Mouse (Mus musculus) liver, embryonic 14.5 days (tissue): ENCODE measurements at regions not wholly inside any gene's neighbourhood (a gene's known extent, or its start where the extent isn't known, plus 50 kb on each side); places are given as distances from the start of the nearest gene placed in this dataset.

Experiments
- ATAC-seq: fragments of 200-750 bp; cut with Nextera tagmentation; 2 replicates; pipeline ENCODE4 v1.8.0; 2017; ENCODE audit warnings: moderate number of reproducible peaks, mild to moderate bottlenecking, moderate library complexity; ENCODE audit not compliant: insufficient read depth
- DNase-seq, 3 experiments: peaks; one replicate each; pipeline ENCODE4 v3.0.0-alpha.2; 2012 to 2013; ENCODE audit warnings: low read depth in 3 of 3, low spot score in 3 of 3
- H3K27ac ChIP-seq: fragments of 300-500 bp; sonication (generic); 2 replicates; pipeline ENCODE4 v1.5.1; 2014; ENCODE audit warnings: moderate library complexity, mild to moderate bottlenecking, control low read depth, inconsistent platforms
- H3K27me3 ChIP-seq: fragments of 300-500 bp; sonication (generic); 2 replicates; pipeline ENCODE4 v1.6.1; 2014; ENCODE audit warnings: mild to moderate bottlenecking, low read length, moderate library complexity; ENCODE audit not compliant: control insufficient read depth, insufficient read depth
- H3K36me3 ChIP-seq: fragments of 300-500 bp; sonication (generic); replicated peaks from 2 replicates; pipeline ENCODE4 v1.6.1; 2014; ENCODE audit warnings: low read depth; ENCODE audit not compliant: control insufficient read depth, insufficient read depth
- H3K4me1 ChIP-seq, 2 experiments: fragments of 200-500 bp in 1 of 2; fragments of 300-500 bp in 1 of 2; sonication (generic) in 1 of 2; replicated peaks; 2 replicates each; pipeline ENCODE4 v1.6.1; 2012 to 2014; ENCODE audit warnings: antibody characterized with exemption in 1 of 2, inconsistent platforms in 1 of 2, low read length in 1 of 2; ENCODE audit not compliant: control insufficient read depth in 2 of 2, insufficient read depth in 2 of 2
- H3K4me2 ChIP-seq: fragments of 300-500 bp; sonication (generic); 2 replicates; pipeline ENCODE4 v1.6.1; 2014; ENCODE audit warnings: low read depth, mild to moderate bottlenecking, control low read depth, moderate library complexity
- H3K4me3 ChIP-seq, 2 experiments: fragments of 200-500 bp in 1 of 2; fragments of 300-500 bp in 1 of 2; sonication (generic) in 1 of 2; 2 replicates each; pipeline ENCODE4 v1.5.1; 2012 to 2014; ENCODE audit warnings: low read depth in 2 of 2, low read length in 2 of 2, mild to moderate bottlenecking in 2 of 2, control low read depth in 1 of 2, inconsistent platforms in 1 of 2, moderate library complexity in 1 of 2; ENCODE audit not compliant: insufficient read depth in 1 of 2
- H3K9ac ChIP-seq: fragments of 300-500 bp; sonication (generic); replicated peaks from 2 replicates; pipeline ENCODE4 v1.6.1; 2014; ENCODE audit warnings: mild to moderate bottlenecking, control low read depth, moderate library complexity
- H3K9me3 ChIP-seq: fragments of 300-500 bp; sonication (generic); 2 replicates; pipeline ENCODE4 v1.6.1; 2016; ENCODE audit warnings: low read length, mixed read lengths; ENCODE audit not compliant: control insufficient read depth
- CTCF ChIP-seq: IDR thresholded peaks from 2 replicates; pipeline ENCODE4 v1.5.1; 2016; ENCODE audit warnings: antibody characterized with exemption, low read depth, control low read depth
- EP300 ChIP-seq: IDR thresholded peaks from 2 replicates; pipeline ENCODE4 v1.6.1; 2016; ENCODE audit warnings: antibody characterized with exemption, low read depth
- WGBS: fragments of 180-500 bp; shearing (Covaris S2); extraction: QIAGEN DNeasy Blood & Tissue Kit; methylation state at CpG from one replicate; pipeline ENCODE4 v1.1.7; 2014; ENCODE audit not compliant: insufficient replicate concordance; 5-methylcytosine and 5-hydroxymethylcytosine counted together

DNA sequence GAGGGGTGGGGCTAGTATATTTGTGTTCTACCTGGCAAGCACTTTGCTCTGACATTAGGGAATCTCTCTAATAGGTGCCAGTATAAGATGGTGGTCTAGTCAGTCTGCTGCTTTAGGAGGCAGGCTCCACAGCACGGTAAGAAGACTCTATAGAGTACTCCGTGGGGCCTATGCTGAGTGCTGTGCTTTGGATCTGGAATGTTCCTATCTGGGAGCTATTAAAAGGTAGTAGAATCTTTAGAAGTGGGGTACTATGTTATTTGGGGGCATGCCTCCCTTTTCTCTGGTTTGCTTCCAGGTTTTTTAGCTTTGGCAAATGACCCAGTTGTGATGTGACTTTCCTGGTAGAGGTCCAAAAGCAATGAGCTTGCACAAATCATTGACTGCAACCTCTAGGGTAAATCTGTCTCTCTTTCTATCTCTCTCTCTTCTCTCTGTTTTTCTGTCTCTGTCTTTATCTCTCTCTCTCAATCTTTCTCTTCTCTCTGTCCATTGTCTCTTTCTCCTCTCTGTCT lies 208.6 kb upstream of the Camk1g start:
- ATAC-seq, result no peak
- Histone ChIP-seq H3K4me1 (no peaks in the 10 kb centered on the region; a peak in 1 of 4 replicates), H3K36me3 (no peaks in the 10 kb centered on the region), H3K9ac (no peak overlapping the region), H3K4me3 (no peak overlapping the region), H3K4me2 (no peak overlapping the region), H3K27me3 (no peaks in the 10 kb centered on the region), H3K27ac (no peak overlapping the region), H3K9me3 (no peaks in the 10 kb centered on the region)
- no peak for DNase-seq
- 58% methylated on average over 2 of the region's 2 CpGs for WGBS
- no peak for TF ChIP-seq EP300
- no peak for TF ChIP-seq CTCF

DNA sequence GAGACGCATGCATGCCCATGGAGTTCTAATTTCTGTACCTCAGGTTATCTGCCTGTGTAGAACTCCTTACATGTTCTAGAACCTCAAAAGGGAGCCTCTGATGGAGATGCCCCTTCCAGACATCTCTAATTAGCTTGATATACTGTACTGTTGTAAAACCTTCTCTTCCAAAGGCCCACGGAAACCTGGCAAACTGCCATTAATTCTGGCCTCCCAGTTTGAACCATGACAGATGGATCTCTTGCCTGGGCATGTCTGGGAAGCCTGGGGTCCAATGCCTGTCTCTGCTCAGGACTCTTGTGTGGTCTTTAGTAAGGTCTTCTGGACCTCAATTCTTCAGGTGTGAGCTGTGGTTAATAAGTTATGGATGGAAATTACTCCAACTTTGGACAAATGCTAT lies 207.7 kb upstream of the Camk1g start:
- Histone ChIP-seq H3K4me2 (no peak overlapping the region), H3K27ac (no peak overlapping the region), H3K4me3 (no peak overlapping the region), H3K9ac (no peak overlapping the region), H3K9me3 (no peaks in the 10 kb centered on the region), H3K4me1 (no peaks in the 10 kb centered on the region; a peak in 1 of 4 replicates), H3K36me3 (no peaks in the 10 kb centered on the region), H3K27me3 (no peaks in the 10 kb centered on the region)
- ATAC-seq, result no peak
- TF ChIP-seq EP300 (no peak), CTCF (no peak)
- 58% methylated on average over 2 of the region's 2 CpGs for WGBS
- no peak for DNase-seq

GRCm38 (mm10) chr1:193575986-193576713 lies 206.1 kb upstream of the Camk1g start:
- Histone ChIP-seq H3K27ac (no peak overlapping the region), H3K9ac (no peak overlapping the region)
- WGBS, result 9% methylated on average over 12 of the region's 12 CpGs

GRCm38 (mm10) chr1:193572827-193573226 lies 202.7 kb upstream of the Camk1g start:
- no peaks in the 10 kb centered on the region for H3K9me3 ChIP-seq
- H3K4me1 ChIP-seq, result peaks cover 0 to 3% of the 10 kb centered on the region in 2 experiments; a peak in 2 of 4 replicates
- DNase-seq (no peak), ATAC-seq (no peak)
- H3K27me3 ChIP-seq, result no peaks in the 10 kb centered on the region
- TF ChIP-seq EP300 (no peak), CTCF (no peak)
- H3K4me2 ChIP-seq, result no peak overlapping the region
- WGBS, result 37% methylated on average over 2 of the region's 2 CpGs
- H3K36me3 ChIP-seq, result no peaks in the 10 kb centered on the region
- H3K27ac ChIP-seq, result no peak overlapping the region
- H3K9ac ChIP-seq, result no peak overlapping the region
- H3K4me3 ChIP-seq, result no peak overlapping the region

More at GRCm38 (mm10) chr1:193575986-193576713, 206.1 kb upstream of the Camk1g start:
- peak; percentile 29 for ATAC-seq
- Histone ChIP-seq H3K4me1 (no peaks in the 10 kb centered on the region; a peak in 1 of 4 replicates), H3K27me3 (no peaks in the 10 kb centered on the region), H3K36me3 (no peaks in the 10 kb centered on the region), H3K9me3 (no peaks in the 10 kb centered on the region), H3K4me2 (no peak overlapping the region), H3K4me3 (no peak overlapping the region)
- DNase-seq, result peak in 2 of 3 experiments; percentile 22 to 37
- TF ChIP-seq CTCF, result peak; percentile 78
- no peak for TF ChIP-seq EP300

GRCm38 (mm10) chr1:193572411-193572810 lies 202.3 kb upstream of the Camk1g start:
- H3K27me3 ChIP-seq, result no peaks in the 10 kb centered on the region
- peaks cover 0 to 3% of the 10 kb centered on the region in 2 experiments; a peak in 2 of 4 replicates for H3K4me1 ChIP-seq
- no peak overlapping the region for H3K9ac ChIP-seq
- 73% methylated on average over 3 of the region's 3 CpGs for WGBS
- ATAC-seq (no peak), DNase-seq (no peak)
- no peaks in the 10 kb centered on the region for H3K36me3 ChIP-seq
- no peak overlapping the region for H3K27ac ChIP-seq
- no peaks in the 10 kb centered on the region for H3K9me3 ChIP-seq
- H3K4me3 ChIP-seq, result no peak overlapping the region
- no peak overlapping the region for H3K4me2 ChIP-seq
- TF ChIP-seq CTCF (no peak), EP300 (no peak)
